In genomic region chr2:156673881-156674669, GRCm38 (mm10) we compare ENCODE assay signal across 18 mouse cellular contexts.
A peak's percentile ranks its signal among the peaks of the same experiment; 100 is the strongest.
DNase-seq lines count a peak whose midpoint lies in the region; ATAC-seq lines count a peak whose summit lies in the region.
"Had no signal": no experiment of that assay in that cellular context is flagged by ENCODE, and none has a peak within 500 bp of the region (broad histone marks: within the 10 kb centered on the region; RNA-seq: fewer than 3 reads in every experiment).

No protein-coding gene starts in this region.

- H3K9me3 ChIP-seq in limb, embryonic 15.5 days: no peaks in the 10 kb centered on the region
- H3K9me3 ChIP-seq in limb, embryonic 10.5 days (replicated peaks): no peaks in the 10 kb centered on the region
- H3K9me3 ChIP-seq: heart, embryonic 10.5 days; hindbrain, embryonic 15.5 days; liver, embryonic 13.5 days had no signal

- DNase-seq in adrenal gland, adult 2 months: peak; percentile 25
- no peak for DNase-seq in adrenal gland, adult 8-10 months
- DNase-seq in frontal cortex, postnatal 36 days (ENCODE audit: low spot score in 2 of 2): peak; percentile 53 to 57
- DNase-seq in frontal cortex, postnatal 10 days (ENCODE audit: low spot score in 2 of 2): no peak
- DNase-seq in limb, embryonic 10.5 days (ENCODE audit: low spot score): no peak
- no peak for DNase-seq in yolk sac, embryonic 10.5 days (ENCODE audit: low spot score)
- no peak for DNase-seq in gastrocnemius, postnatal 25 days
- DNase-seq: cerebellum, adult 9-11 months; gastrocnemius, postnatal 10 days; kidney, adult 11 months; liver, embryonic 13.5 days; midbrain, embryonic 14.5 days; thymus, adult 18-20 months had no signal

- H3K4me2 ChIP-seq in limb, embryonic 15.5 days: no peak overlapping the region
- H3K4me2 ChIP-seq: hindbrain, embryonic 15.5 days; liver, embryonic 13.5 days had no signal

- no peaks in the 10 kb centered on the region for H3K36me3 ChIP-seq in limb, embryonic 15.5 days
- no peaks in the 10 kb centered on the region for H3K36me3 ChIP-seq in limb, embryonic 10.5 days
- H3K36me3 ChIP-seq: heart, embryonic 10.5 days; hindbrain, embryonic 15.5 days; liver, embryonic 13.5 days had no signal

- 0 out of 2 replicates have a peak, but pooled peaks have one; percentile 8 for ATAC-seq in limb, embryonic 15.5 days (ENCODE audit: insufficient number of reproducible peaks, low FRiP score, low TSS enrichment, low read depth)
- ATAC-seq: activated CD4-positive, CD25-positive, alpha-beta regulatory T cell, adult 4 months had no signal

- H3K27ac ChIP-seq in limb, embryonic 15.5 days: no peak overlapping the region
- H3K27ac ChIP-seq in limb, embryonic 10.5 days: no peak overlapping the region
- H3K27ac ChIP-seq: heart, embryonic 10.5 days; hindbrain, embryonic 15.5 days; liver, embryonic 13.5 days had no signal

- no peak overlapping the region for H3K4me3 ChIP-seq in limb, embryonic 15.5 days
- H3K4me3 ChIP-seq in limb, embryonic 10.5 days: no peak overlapping the region
- H3K4me3 ChIP-seq: erythroblast, embryonic 14.5 days; heart, embryonic 10.5 days; hindbrain, embryonic 15.5 days; liver, embryonic 13.5 days had no signal

- no peaks in the 10 kb centered on the region for H3K27me3 ChIP-seq in limb, embryonic 15.5 days
- no peaks in the 10 kb centered on the region for H3K27me3 ChIP-seq in limb, embryonic 10.5 days (ENCODE audit: low read depth, poor library complexity, severe bottlenecking)
- H3K27me3 ChIP-seq: hindbrain, embryonic 15.5 days; liver, embryonic 13.5 days had no signal

- H3K9ac ChIP-seq in limb, embryonic 15.5 days: no peak overlapping the region
- H3K9ac ChIP-seq: hindbrain, embryonic 15.5 days; liver, embryonic 13.5 days had no signal

- no peaks in the 10 kb centered on the region for H3K4me1 ChIP-seq in limb, embryonic 15.5 days
- H3K4me1 ChIP-seq in limb, embryonic 10.5 days: no peaks in the 10 kb centered on the region
- H3K4me1 ChIP-seq: liver, embryonic 13.5 days had no signal

- WGBS in limb, embryonic 15.5 days: 71% methylated on average over 8 of the region's 8 CpGs
- 77% methylated on average over 8 of the region's 8 CpGs for WGBS in limb, embryonic 10.5 days

Comparison
In these comparisons a context has a peak if more than half of its experiments do, and no peak if none do; other contexts are left out.
1. DNase-seq: peak in adrenal gland, adult 2 months (single experiment) and frontal cortex, postnatal 36 days (2 of 2); none in adrenal gland, adult 8-10 months (single experiment), frontal cortex, postnatal 10 days (0 of 2), limb, embryonic 10.5 days (single experiment), yolk sac, embryonic 10.5 days (single experiment) and gastrocnemius, postnatal 25 days (single experiment).